Mouse (Mus musculus) retina, postnatal 7 days (tissue): Measurements from ENCODE around the gene Tmem98.

Source experiments
- DNase-seq: peaks from one replicate; pipeline ENCODE4 v3.0.0-alpha.2; 2012; ENCODE audit warnings: low read depth, low spot score

Gene Tmem98

DNA sequence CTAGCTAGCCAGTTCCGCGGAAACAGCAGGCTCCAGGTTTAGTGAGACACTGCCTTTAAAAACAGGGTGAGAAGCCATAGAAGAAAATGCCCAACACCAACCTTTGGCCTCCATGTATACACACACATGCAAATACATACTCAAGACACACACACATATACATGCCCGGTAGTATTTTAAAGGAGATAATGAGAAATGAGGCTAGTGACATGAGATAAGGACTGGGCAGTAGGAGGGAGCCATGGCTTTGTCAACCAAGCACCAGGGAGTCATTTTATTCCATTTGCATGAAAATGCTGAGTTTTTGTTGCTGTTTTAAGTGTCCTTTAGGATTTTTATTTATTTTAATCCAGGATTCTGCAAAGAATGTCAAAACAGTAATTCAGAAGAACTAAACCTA, 19.6 kb upstream of the Tmem98 start:
- no peak for DNase-seq

DNA sequence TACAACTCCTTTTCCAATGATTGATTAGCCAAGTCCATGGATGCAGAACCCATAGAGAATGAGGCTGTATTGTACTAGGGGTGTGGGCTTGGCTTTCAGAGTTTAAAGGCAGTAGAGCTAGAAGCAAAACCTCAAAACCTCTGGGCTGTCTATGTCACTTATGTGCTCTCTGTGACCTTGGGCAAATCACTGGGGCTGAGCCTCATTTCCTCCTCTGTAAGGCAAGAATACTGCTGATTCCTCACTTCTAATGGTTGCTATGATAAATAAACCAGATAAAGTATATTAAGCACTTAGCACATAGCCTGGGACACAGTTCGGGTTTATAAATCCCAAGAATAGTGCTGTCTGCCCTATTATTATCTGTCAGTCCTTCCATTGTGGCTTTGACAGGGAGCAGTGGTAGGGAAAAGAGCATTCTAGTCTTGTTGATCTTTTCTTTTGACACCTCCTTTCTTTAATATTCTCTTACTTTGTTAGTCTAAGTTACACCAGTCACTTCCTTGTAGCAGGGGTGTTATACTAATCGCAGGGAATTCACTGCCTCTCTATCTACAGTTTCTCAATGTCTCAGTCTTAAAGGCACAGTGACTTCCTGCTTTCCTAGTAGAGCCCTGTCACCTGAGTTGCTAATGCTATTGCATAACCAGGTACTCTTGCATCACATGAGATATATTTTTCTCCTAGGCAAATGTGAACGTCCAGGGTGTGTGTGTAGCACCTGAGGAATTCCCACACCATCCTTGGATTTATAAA, 18.1 kb upstream of the Tmem98 start:
- no peak for DNase-seq

DNA sequence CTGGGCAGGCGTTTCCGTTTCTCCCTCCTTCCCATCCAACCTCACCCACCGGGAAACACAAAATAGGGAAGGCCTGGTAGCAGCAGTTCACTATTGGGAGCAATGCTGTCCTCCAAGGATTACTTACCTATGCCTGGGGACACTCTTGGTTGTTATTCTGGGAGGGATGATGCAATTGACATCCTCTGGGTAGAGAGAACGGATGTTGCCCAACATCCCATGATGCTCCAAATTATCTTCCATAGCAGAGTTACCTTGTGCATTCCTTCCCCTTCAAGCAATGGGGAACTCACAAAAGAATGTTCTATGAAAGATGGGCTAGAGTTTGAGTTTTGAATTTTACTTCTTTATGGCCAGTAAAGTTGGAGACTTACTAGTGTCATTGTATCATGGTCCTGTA, 16.6 kb upstream of the Tmem98 start:
- no peak for DNase-seq

DNA sequence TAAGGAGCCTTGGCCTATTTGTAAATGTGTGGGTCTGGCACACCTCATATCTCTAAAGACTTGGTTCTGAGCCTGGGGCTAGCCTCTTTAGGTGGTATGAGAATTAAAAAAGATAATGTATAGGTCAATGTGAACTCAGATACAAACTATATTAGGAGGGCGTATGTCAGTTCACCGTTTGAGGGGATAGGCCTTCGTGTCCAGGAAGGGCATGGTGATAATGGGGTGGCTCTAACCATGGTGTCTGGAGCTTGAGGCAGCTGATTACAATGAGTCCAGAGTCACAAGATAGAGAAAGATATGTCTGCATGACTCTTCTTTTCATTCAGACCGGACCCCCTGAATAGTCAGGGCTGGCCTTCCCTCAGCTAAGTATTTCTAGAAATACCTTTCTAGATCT, 15.7 kb upstream of the Tmem98 start:
- no peak for DNase-seq

DNA sequence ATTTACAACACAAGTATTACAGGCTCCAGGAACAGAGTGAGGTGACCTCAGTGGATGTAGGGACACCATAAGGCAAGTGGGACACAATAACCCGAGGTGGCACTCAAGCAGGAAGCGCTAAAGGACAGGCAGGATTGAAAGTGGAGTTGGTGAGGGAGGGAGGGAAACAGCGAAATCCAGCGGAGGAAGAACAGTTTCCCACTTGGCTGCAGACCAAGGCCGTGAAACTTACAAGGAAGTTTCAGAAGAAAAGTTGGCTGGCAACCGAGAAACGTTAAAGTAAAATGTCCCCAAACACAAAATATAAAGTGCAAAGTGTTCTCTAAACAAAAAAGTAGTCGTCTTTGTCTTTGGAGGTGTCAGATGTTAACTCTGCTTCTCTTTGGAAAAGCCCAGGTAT, 14.5 kb upstream of the Tmem98 start:
- DNase-seq: no peak

DNA sequence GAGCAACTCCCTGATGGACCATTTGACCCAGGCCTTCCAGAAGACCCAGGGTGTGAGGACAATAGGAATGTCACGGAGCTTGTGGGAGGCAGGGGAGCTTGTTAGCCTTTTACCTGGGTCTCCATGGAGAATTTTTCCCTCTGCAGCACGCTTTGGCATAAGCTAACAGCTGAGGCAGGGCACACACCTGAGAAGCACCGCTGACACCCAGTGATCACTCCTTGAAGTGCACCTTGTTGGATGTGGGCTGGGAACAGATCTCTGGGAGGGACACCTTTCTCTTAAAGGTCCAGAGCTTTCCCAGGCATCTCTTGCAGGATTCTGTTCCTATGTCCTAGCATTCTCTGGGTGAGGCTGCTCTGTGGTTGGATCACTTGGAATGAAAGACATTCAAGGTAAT, 10.0 kb upstream of the Tmem98 start:
- DNase-seq: no peak

DNA sequence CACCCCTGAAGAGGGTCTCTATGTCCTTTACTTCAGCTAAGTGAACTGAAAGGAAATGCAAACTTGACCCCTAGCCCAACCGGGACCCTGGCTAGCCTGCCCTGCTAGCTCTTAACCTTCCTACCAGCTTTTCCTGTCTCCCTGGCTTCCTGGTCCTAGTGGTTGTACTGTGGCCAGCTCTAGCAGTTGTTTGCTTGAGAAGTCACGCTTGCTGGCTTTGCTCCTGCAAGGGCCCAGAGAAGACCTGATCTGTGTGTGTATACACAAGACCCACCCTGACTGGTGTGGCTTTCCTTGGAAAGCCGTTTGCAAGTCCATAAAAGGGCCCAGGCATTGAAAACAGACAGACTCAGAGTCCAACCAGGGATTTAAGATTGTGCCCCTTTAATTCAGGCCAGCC, 7.3 kb upstream of the Tmem98 start:
- no peak for DNase-seq

DNA sequence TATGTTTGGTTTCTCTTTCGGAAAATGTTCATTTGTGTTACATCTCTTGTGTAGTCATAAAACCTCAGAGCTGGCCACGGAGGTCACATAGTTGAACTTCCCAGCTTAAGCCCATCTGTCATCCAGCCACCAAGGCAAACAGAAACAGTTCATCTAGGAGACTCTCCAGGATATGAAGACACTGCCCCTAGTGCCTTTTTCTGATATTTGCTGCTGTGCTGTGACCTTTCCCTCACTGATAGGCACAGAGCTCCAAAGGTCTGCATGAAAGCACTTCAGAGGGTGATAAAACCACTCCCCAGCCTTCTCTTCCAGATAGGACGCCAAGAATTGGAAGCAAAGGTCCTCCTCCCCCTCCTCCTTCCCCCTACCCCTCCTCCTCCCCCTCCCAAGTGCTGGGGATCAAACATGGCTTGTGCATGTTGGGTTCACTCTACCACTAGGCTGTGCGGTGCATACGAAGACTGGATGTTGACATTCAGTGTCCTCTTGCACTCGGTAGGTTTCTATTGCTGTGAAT, 1.4 kb upstream of the Tmem98 start:
- no peak for DNase-seq

DNA sequence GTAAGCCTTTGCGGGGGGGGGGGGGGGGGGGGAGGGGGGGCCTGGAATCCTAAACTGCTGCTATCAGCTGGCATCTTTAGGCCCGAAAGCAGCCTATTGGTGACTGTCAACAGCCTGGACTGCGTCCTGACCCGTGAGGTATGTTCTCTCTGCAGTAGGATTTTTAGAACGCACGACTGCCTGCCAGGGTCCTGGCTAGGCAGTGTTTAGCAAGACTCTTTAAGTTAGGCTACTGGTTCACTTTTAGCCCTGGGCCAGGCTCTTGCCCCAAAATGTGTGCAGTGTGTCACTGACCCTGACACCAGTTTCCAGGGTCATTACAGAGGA, 346 bp upstream of the Tmem98 start:
- no peak for DNase-seq

DNA sequence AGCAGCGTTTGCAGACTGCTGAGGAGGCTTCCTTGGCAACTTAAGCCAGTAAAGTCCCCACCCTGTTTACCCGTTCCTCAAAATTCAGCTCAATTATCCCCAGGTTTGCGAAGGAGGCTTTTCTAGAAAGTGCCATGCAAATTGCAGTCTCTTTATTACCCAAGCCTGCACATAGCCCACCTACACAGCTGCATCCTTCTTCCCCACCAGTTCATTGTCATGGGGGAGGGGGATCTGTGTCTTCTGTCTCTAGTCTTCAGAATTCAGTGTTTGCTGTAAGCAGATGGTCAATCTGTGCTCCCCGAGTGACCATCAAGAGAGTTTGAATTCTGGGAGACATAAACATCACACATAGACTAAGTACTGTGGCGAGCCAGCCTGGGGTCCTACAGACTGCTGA, 1.2 kb downstream of the Tmem98 start:
- no peak for DNase-seq

DNA sequence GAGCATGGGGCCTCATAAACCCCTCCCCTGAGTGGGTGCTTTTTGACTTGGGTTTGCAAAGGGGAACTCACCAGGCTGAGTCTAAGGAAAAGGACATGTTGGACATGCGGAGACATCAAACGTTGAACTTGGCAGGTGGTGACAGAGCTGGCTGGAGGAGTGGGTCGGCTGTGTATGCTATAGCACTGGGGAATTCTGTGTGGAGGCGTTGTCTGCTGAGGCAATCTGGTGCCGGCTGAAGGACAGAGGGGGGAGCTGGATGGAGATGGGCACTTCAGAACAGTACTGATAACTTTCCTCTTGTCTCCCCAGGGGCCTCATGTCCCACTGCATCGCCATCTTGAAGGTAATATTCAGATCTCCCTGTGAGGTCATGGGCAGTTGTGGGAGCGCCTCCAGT, 5.4 kb downstream of the Tmem98 start:
- no peak for DNase-seq

DNA sequence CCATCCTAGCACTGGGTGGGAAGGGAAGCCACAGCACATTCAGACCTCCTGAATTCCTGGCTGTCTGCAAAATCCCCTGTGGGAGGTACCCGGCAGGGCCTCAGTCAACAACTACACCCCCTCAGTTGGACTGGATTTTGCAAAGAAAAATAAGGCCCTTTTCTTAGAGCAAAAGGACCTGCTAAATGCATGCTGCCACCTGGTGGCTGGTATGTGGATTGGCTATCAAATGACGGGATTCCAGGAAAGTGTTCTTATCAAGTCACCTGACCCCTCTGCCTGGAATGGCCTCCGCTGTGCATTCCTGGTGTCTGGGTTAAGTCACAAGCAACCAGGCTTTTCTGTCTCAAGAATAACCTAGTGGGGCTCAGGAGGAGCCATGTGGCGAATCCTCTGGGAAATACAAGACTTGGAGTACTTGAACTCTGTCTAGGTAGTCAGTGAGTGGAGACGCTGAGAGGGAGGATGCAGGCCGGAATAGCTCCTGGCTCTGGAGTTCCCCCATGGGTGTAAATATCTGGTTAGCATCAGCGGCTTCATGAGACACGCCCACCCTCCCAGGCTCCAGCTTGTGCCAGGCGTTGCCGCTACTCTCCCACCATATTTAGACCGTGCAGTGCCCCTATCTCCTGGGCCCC, 8.2 kb downstream of the Tmem98 start:
- DNase-seq: peak; percentile 68

DNA sequence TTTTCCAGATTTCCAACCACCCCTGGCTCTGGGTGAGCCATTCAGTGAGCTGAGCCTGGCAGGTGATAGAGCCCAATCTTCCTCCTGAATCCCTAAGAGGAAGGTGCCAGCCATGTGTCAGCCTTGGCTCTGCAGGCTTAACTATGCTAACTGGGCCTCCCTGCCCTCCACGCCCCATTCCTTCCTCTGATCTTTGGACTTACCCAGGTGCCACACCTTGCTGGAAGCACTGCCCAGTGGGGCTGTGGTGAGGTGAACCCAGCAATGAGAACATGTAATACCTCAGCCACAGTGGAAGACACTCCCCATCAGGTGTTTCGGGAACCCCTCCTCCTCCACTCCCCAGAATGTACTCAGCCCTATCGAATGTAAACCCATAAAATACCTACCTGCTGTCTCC, 10.1 kb downstream of the Tmem98 start:
- DNase-seq: no peak

DNA sequence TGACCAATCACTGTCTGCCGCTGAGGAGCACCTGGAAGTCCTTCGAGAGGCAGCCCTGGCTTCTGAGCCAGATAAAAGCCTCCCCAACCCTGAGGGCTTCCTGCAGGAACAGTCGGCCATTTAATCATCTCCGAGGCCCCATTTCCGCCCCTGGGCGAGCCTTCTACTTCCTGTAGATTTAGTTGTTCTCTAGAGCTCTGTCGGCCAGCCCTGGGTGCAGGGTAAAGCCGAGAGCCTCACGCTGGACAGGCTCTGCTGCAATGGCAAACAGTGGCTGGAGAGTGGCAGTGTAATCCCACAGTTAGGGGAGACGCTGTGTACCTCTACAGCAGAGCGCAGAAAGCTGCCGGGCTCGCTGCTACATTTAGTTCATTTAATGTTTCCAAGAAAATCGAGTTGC, 11.3 kb downstream of the Tmem98 start:
- no peak for DNase-seq

DNA sequence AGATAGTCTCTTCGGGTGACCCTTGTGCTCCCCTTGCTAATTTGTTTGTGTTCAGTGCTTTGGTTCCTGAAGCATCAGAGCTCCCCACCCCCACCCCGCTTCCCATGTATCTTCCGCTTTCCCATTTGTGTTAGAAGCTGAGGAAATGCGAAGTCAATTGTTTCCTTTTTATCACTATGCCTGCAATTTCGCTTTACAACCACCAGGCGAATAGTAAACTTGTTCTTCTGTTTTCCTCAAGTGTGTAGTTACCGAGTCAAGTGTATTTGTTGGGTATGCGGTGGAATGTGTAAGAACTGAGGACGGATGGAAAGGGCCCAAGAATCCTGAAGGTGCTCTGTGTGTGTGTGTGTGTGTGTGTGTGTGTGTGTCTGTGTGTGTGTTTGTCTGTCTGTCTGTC, 11.8 kb downstream of the Tmem98 start:
- DNase-seq: no peak

DNA sequence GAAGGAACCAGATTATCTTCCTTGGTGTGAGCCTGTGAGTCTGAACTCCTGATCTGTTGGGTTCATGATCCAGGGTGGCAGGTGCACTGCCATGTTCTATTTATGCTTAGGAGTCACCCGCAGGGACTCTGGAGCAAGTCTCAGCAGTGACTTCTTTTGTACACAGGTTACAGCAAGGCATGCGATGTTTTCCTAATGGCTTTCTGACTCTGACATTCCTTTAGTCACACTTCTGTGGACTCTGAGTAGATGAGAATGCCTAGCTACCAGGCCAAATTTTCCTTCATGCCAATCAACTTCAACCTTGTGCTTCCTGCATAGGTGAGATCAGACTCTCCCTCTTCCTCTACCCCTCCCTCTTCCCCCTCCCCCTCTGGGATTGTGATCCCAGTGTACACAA, 25.4 kb downstream of the Tmem98 start:
- DNase-seq: no peak

DNA sequence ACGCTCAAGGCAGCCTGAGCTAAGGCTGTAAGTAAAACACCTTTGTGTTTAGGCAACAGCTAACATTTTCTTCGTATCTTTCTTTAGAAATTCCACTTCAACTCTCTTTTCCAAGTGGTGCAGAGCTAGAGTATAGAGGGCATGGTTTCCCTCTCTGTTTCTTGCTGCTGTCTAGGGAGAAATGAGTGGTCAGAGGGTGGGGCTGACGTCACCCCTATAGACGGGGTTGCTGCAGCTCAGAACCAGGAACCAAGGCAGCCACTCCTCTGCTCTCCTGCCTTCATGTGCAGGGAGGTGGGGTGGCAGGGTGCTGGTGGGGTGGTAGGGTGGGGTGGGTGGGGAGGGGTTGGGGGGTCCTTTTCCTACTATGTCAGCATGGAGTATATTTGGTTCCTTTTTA, 25.9 kb downstream of the Tmem98 start:
- no peak for DNase-seq

DNA sequence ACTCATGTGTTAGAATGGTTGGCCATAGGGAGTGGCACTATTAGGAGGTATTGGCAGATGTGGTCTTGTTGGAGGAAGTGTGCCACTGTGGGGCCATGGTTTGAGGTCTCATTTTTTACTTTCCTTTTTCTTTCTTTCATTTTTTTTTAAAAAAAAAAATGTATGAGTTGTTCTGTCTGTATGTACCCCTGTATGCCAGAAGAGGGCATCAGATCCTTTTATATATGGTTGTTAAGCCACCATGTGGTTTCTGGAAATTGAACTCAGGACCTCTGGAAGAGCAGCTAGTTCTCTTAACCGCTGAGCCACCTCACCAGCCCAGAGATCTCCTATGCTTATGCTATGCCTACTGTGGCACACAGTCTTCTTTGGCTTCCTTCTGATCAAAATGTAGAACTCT, 28.7 kb downstream of the Tmem98 start:
- no peak for DNase-seq

DNA sequence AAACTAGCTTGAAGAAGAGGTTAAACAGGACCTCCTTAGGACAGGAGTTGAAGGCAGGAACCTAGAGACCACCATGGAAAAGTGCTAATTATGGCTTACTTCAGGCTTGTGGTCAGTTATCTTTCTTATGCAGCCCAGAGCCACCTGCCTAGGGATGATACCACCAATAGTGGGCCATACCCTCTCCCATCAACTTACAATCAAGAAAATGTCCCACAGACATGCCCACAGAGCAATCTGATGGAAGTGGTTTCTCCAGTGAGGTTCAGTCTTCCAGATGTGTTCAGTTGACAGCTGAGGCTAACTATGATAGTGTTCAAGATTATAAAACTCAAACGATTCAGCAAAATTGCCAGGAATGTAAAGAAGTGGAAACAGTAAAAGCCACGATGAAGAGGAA, 33.5 kb downstream of the Tmem98 start:
- DNase-seq: no peak

DNA sequence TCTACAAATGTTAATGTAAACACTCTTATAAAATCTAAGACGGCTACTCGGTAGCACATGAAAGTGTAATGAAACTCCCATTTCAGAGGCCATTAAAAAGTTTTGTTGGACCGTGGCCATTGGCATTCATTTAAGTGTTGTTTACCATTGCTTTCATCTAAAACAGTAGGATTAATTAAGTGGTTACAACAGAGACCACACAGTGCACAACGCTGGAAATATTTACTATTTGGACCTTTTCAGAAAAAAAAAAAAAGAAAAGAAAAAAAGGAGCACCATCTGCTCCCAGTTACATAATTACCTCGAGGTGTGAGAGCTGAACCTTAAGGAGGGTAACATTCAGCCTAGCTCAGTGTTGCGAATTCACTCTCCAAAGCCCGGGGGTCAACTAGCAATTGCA, 35.5 kb downstream of the Tmem98 start:
- no peak for DNase-seq

DNA sequence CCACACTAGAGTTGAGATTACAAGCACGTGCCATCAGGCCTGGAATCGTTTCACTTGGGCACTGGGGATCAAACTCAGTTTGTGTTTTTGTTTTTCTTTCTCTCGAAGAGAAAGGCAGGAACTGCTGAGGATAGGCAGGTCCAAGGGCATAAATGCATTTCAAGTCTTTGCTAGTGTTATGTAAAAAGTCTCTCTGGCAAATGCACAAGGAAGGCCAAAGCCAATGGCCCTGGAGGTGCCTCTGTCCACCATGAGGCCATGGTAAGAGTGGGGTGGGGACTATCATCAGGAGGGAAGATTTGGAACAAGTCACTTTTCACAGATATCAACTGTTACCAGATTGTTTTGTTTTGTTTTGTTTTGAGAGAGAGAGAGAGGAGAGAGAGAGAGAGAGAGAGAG, 36.1 kb downstream of the Tmem98 start:
- DNase-seq: no peak

DNA sequence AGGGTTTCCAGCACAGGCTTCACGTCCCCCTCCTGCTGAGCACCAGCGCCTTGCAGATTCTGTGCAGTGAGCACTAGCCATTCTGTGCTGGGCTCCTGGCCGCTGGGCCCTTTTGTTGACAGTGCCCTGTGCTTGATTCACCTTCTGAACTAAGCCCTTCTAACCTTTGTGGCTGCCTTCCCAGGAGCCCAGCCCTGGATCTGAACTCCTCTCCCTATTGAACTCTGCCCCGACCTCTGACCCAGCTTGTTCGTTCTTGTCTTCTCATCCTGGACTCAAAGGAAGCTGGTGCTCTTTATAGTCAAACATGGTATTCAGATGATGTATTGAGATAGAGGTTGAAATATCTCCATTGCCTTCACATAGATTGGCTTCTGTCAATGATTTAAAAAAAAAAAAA, 38.2 kb downstream of the Tmem98 start:
- no peak for DNase-seq

DNA sequence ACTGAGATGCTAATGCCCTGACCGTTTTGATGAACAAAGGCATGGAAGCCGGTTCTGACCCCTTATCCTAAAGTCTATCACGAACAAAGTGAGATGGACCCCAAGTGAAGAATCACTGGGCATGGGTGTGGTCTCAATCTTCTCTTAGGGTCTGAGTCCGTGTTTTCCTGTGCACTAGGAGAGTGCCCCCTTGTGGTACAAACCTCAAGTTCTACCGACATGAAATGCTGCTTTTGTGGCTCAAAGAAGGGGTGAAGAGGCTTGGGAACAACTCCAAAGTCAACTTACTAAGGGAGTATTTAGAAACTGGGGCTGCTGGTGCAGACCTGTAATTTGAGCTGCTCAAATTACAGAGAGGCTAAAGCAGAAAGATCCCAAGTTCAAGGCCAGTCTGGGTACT, 41.9 kb downstream of the Tmem98 start:
- DNase-seq: no peak

DNA sequence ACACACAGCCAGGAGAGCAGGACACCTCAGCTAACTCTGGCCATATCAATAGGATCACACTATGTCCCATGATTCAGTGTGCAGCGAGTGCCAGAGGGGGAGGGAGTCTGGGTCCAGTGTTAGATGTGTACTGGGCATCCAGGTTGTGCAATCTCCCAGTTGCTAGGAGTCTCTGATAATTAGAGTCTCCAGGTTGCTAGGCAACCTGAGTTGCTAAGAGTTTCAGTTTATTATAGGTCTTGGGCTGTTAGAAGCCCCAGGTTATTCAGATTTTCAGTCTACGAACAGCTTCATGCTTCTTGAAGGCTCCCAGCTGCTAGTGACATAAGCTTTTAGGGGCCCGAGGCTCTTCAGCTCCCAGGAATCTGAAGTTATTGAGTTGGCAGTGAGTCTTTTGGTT, 43.0 kb downstream of the Tmem98 start:
- DNase-seq: no peak
